Mouse (Mus musculus): ENCODE results near the gene Sgcd. TPM values are rescaled to one million over a fixed set of nuclear protein-coding genes. Genes with fewer than 3 reads are reported as not detected.
A peak's percentile ranks its signal among the peaks of the same experiment; 100 is the strongest.

Gene Sgcd
- total and polyA plus RNA-seq, 2 experiments from 2014 or later: 4.0 to 37.3 TPM

DNA sequence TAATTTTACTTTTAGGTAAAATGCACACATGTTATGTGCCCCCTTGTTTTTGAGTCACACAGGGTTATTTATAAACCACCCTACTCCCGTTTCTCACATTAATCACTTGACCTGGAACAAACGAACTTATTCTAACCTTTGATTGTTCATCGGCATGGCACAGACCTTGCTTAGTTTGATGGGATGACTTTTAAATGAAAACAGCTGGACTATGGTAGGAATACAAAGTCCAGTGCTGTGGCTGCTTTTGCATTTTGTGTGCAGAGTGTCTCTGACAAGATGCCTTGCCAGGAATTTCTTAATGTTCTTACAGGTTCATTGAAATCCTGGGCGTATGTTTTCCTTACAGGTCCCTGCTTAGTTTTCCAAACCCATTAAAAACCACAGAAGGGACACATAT is 1049.5 kb downstream of the Sgcd start:
- no peak for DNase-seq (ENCODE audit: low spot score)
- ATAC-seq: no peak
- Histone ChIP-seq H3K27ac (no peak overlapping the region), H3K4me1 (ENCODE audit: insufficient read depth, low read length) (no peaks in the 10 kb centered on the region), H3K9me3 (ENCODE audit: low read length) (no peaks in the 10 kb centered on the region), H3K4me3 (ENCODE audit: low read length) (no peak overlapping the region), H3K9ac (replicated peaks; ENCODE audit: low read length) (no peak overlapping the region), H3K4me2 (ENCODE audit: low read depth, low read length) (no peak overlapping the region), H3K27me3 (ENCODE audit: insufficient read depth, low read length) (no peaks in the 10 kb centered on the region), H3K36me3 (ENCODE audit: insufficient read depth, low read length) (no peaks in the 10 kb centered on the region)
- WGBS: 39% methylated on average over 4 of the region's 4 CpGs
- no peak for TF ChIP-seq CTCF (IDR thresholded peaks at IDR 0.05; ENCODE audit: low read depth)

DNA sequence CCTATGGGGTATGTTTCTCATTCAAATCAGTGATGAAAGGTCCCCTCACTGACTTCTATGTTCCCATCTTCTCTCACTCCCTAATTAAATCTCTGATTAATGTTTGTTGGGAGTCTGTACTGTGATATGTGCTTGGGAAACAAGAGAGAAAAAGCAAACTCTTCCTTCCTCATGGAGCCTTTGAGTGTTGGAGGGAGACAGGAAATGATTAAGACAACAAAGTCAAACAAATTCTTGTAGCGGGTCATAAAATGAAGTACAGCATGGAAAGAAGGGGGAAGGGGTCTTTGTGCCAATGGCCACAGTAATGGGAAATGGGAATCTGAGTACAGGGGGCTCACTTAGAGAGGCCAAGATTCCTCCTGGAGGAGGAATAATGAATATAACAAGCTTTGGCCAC is 1063.8 kb downstream of the Sgcd start:
- no peak overlapping the region for H3K4me2 ChIP-seq (ENCODE audit: low read depth, low read length)
- WGBS: 89% methylated on average over 1 of the region's 1 CpGs
- no peak for DNase-seq (ENCODE audit: low spot score)
- H3K9me3 ChIP-seq (ENCODE audit: low read length): no peaks in the 10 kb centered on the region
- no peak for TF ChIP-seq CTCF (IDR thresholded peaks at IDR 0.05; ENCODE audit: low read depth)
- no peak overlapping the region for H3K9ac ChIP-seq (replicated peaks; ENCODE audit: low read length)
- H3K36me3 ChIP-seq (ENCODE audit: insufficient read depth, low read length): no peaks in the 10 kb centered on the region
- H3K27me3 ChIP-seq (ENCODE audit: insufficient read depth, low read length): no peaks in the 10 kb centered on the region
- H3K4me1 ChIP-seq (ENCODE audit: insufficient read depth, low read length): no peaks in the 10 kb centered on the region
- ATAC-seq: no peak
- no peak overlapping the region for H3K27ac ChIP-seq
- H3K4me3 ChIP-seq (ENCODE audit: low read length): no peak overlapping the region

DNA sequence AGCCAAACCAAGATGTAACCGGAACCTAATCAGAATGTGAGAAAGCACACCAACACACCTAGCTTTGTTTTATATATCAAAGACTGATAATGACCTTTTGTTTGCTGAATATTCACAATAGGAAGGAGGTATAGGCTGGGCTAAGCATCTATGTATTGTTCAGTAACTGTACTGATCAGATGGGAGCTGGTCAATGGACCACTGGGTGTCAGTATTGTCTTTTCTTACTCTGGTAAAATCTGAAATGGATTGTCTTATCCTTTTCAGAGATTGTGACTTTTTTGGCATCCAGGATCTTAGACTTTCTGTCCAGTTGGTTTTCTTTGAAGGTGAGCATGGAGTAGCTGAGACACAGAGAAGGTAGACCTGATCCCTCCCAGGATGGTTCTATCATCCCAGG is 1068.5 kb downstream of the Sgcd start:
- peak; percentile 72 for DNase-seq (ENCODE audit: low spot score)
- 89% methylated on average over 1 of the region's 1 CpGs for WGBS

DNA sequence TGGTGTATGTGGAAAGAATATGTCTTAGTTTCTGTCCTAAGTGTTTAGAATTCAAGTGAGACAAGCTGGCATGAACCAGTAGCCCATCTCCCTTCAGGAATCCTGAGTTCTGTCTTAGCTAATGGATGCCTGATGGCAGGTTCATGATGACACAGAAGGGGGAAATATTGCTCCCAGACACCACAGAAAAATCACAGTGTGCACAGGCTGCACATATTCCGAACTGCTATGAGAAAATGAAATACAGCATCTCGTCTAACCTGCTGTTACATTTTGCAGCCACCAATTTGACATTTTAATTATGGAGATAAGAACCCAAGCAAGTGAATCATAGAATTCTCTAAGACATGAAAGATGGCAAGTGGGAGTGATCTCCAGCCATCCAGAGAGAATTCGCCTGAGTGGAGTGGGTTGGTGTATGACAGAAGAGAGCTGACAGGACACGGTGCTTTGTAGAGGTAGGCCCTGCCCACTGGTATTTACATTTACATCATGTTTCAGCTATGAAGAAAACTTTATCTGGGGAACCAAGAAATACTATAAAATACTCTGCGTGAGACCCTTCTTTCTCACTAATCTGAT is 1076.0 kb downstream of the Sgcd start:
- Histone ChIP-seq H3K4me1 (ENCODE audit: insufficient read depth, low read length) (no peaks in the 10 kb centered on the region), H3K27ac (no peak overlapping the region), H3K9ac (replicated peaks; ENCODE audit: low read length) (no peak overlapping the region), H3K36me3 (ENCODE audit: insufficient read depth, low read length) (no peaks in the 10 kb centered on the region), H3K9me3 (ENCODE audit: low read length) (no peaks in the 10 kb centered on the region), H3K4me3 (ENCODE audit: low read length) (no peak overlapping the region), H3K27me3 (ENCODE audit: insufficient read depth, low read length) (no peaks in the 10 kb centered on the region), H3K4me2 (ENCODE audit: low read depth, low read length) (no peak overlapping the region)
- no peak for TF ChIP-seq CTCF (IDR thresholded peaks at IDR 0.05; ENCODE audit: low read depth)
- DNase-seq (ENCODE audit: low spot score) (no peak), ATAC-seq (no peak)
- WGBS: 86% methylated on average over 5 of the region's 5 CpGs

More for the DNA sequence above, 1068.5 kb downstream of the Sgcd start:
- peak; percentile 70; the same call in 1 of the 2 replicates for ATAC-seq
- Histone ChIP-seq H3K27me3 (ENCODE audit: insufficient read depth, low read length) (no peaks in the 10 kb centered on the region), H3K9ac (replicated peaks; ENCODE audit: low read length) (no peak overlapping the region), H3K27ac (no peak overlapping the region), H3K4me1 (ENCODE audit: insufficient read depth, low read length) (no peaks in the 10 kb centered on the region), H3K4me3 (ENCODE audit: low read length) (no peak overlapping the region), H3K36me3 (ENCODE audit: insufficient read depth, low read length) (no peaks in the 10 kb centered on the region), H3K4me2 (ENCODE audit: low read depth, low read length) (no peak overlapping the region), H3K9me3 (ENCODE audit: low read length) (no peaks in the 10 kb centered on the region)
- peak; percentile 62 for TF ChIP-seq CTCF (IDR thresholded peaks at IDR 0.05; ENCODE audit: low read depth)

- ATAC-seq: no peak
- WGBS: 85% methylated on average over 1 of the region's 1 CpGs
- DNase-seq (ENCODE audit: low spot score): no peak
Observed at GRCm38 (mm10) chr11:46904281-46904680, 1084.5 kb downstream of the Sgcd start.

DNA sequence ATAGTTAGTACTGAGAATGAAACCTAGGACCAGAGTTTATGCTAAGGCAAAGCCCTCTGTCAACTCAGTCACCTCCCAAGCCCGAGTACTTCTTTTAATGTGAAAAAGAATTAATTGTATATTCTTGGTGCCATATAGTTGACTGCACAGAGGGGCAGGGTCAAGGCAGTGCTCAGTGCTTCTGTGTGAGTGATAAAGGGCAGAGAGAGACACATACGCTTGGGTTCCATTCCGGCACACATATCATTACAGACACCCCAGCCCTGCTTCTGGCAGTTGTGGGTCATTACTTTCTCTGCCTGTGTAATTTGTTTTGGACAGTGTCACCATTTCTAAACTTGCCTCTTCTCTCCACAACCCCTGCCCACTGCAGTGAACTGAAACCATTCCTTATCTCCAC is 1099.7 kb downstream of the Sgcd start:
- no peak overlapping the region for H3K9ac ChIP-seq (replicated peaks; ENCODE audit: low read length)
- no peak for DNase-seq (ENCODE audit: low spot score)
- H3K27me3 ChIP-seq (ENCODE audit: insufficient read depth, low read length): no peaks in the 10 kb centered on the region
- H3K36me3 ChIP-seq (ENCODE audit: insufficient read depth, low read length): no peaks in the 10 kb centered on the region
- no peak overlapping the region for H3K27ac ChIP-seq
- H3K9me3 ChIP-seq (ENCODE audit: low read length): no peaks in the 10 kb centered on the region
- no peak overlapping the region for H3K4me3 ChIP-seq (ENCODE audit: low read length)
- no peak overlapping the region for H3K4me2 ChIP-seq (ENCODE audit: low read depth, low read length)
- WGBS: 79% methylated on average over 3 of the region's 3 CpGs
- ATAC-seq: no peak
- no peaks in the 10 kb centered on the region for H3K4me1 ChIP-seq (ENCODE audit: insufficient read depth, low read length)
- no peak for TF ChIP-seq CTCF (IDR thresholded peaks at IDR 0.05; ENCODE audit: low read depth)

More at GRCm38 (mm10) chr11:46904281-46904680, 1084.5 kb downstream of the Sgcd start:
- Histone ChIP-seq H3K4me2 (ENCODE audit: low read depth, low read length) (no peak overlapping the region), H3K36me3 (ENCODE audit: insufficient read depth, low read length) (no peaks in the 10 kb centered on the region), H3K4me1 (ENCODE audit: insufficient read depth, low read length) (no peaks in the 10 kb centered on the region), H3K27me3 (ENCODE audit: insufficient read depth, low read length) (no peaks in the 10 kb centered on the region), H3K9me3 (ENCODE audit: low read length) (no peaks in the 10 kb centered on the region), H3K4me3 (ENCODE audit: low read length) (no peak overlapping the region), H3K9ac (replicated peaks; ENCODE audit: low read length) (no peak overlapping the region), H3K27ac (no peak overlapping the region)
- no peak for TF ChIP-seq CTCF (IDR thresholded peaks at IDR 0.05; ENCODE audit: low read depth)

- Histone ChIP-seq H3K4me3 (ENCODE audit: low read length) (no peak overlapping the region), H3K27me3 (ENCODE audit: insufficient read depth, low read length) (no peaks in the 10 kb centered on the region), H3K27ac (no peak overlapping the region), H3K9ac (replicated peaks; ENCODE audit: low read length) (no peak overlapping the region), H3K4me1 (ENCODE audit: insufficient read depth, low read length) (no peaks in the 10 kb centered on the region), H3K4me2 (ENCODE audit: low read depth, low read length) (no peak overlapping the region), H3K9me3 (ENCODE audit: low read length) (no peaks in the 10 kb centered on the region), H3K36me3 (ENCODE audit: insufficient read depth, low read length) (no peaks in the 10 kb centered on the region)
- WGBS: 89% methylated on average over 2 of the region's 2 CpGs
- no peak for TF ChIP-seq CTCF (IDR thresholded peaks at IDR 0.05; ENCODE audit: low read depth)
- DNase-seq (ENCODE audit: low spot score): no peak
- no peak for ATAC-seq
Observed at GRCm38 (mm10) chr11:46882456-46882855, 1106.3 kb downstream of the Sgcd start.

Measured in hindbrain, postnatal 0 days (tissue).